Mouse (Mus musculus) heart, adult 8-10 months (tissue): ENCODE results near the gene Kif1b. TPM values are rescaled to one million over a fixed set of nuclear protein-coding genes. Genes with fewer than 3 reads are reported as not detected.

Experiments used
- DNase-seq: peaks from one replicate; pipeline ENCODE4 v3.0.0; 2022; ENCODE audit warnings: low spot score
- total RNA-seq, 4 experiments: library from RNA; stranded (reverse); gene quantifications; 2 replicates each; pipeline ENCODE4 v1.2.4; 2022

The Kif1b gene
- total RNA-seq, 4 experiments from 2014 or later, result 159 to 211 (median 191) TPM

DNA sequence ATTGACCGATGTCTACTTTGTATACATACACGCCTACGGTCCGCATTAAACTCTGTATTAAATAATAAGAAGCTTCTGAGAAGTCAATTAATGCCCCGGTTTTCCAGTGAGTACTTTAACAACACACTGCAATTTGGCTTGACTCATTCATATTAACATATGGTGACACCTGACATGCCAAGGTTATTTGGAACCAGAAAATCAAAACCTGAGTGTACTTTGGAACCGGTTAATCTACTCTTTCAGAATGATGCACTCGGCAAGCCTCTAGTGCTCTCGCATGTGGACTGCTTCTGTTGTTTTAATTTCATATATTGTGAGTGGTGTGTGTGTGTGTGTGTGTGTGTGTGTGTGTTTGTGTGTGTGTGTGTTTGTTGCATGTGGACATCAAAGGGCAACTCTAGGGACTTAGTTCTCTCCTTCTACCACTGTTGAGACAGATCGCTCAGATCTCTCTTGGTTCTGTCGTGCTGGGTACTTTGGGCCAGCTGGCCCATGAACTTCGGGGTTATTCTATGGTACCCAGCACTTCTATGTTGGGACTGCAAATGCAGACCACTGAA, 6.9 kb upstream of the Kif1b start:
- DNase-seq, result no peak

DNA sequence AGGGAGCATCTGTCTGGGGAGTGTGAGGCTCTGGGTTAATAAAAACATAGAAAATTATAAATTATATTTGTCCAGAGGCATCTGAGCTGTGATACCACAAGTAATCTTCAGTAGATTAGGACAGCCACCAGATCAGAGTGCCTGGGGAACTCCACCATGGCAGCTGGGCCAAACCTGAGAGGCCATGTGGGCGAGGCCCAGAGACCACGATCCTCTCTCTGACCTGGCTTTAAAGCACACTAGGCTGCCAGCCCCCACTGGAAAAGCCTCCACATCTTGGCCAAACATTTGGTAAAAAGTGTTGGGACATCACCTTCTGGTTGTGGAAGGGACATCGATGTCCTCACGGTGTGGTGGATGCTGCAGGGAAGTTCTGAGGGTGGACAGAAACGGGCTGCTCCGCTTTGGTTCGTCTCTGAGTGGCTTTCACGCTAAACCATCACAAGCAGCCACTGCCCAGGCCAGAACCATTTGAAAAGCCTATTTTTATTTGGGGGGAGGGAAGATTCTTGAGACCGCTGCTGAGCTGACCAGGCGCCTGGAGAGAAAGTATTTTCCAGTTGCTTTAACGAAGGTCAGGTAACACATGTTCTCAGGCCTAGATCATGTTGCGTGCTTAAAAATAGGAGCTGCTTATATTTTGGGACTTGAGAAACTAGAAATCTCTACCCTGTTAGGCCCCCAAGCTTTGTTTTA, 6.2 kb upstream of the Kif1b start:
- DNase-seq, result no peak

DNA sequence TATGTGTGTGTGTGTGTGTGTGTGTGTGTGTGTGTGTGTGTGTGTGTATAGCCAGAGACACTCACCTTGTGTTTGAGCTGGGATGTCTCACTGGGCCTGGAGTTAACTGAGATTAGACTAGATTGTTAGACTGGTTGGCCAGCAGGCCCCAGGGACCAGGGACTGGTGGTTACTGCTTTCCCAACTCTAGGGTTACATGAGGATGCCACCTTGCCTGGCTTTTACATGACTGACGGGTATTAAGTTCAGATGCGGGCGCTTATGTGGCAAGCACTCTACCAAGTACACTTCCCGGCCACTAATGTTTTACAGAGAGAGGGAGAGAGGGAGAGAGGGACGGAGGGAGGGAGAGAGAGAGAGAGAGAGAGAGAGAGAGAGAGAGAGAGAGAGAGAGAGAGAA, 4.5 kb upstream of the Kif1b start:
- DNase-seq, result no peak

DNA sequence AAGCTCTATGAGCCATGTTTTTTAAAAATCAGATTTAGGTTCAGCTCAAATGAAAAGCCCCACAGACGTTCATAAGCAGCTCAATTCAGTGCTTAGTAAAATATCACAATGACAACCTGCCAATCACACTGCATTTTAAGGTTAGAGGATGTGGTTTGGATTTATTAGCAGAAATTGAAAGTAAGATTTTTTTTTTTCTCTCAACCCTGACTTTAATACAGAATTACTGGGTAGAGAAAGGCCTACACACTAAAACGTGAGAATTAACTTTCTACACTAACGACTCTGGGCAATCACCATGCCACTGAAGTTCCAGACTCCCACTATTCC, 963 bp upstream of the Kif1b start:
- no peak for DNase-seq

DNA sequence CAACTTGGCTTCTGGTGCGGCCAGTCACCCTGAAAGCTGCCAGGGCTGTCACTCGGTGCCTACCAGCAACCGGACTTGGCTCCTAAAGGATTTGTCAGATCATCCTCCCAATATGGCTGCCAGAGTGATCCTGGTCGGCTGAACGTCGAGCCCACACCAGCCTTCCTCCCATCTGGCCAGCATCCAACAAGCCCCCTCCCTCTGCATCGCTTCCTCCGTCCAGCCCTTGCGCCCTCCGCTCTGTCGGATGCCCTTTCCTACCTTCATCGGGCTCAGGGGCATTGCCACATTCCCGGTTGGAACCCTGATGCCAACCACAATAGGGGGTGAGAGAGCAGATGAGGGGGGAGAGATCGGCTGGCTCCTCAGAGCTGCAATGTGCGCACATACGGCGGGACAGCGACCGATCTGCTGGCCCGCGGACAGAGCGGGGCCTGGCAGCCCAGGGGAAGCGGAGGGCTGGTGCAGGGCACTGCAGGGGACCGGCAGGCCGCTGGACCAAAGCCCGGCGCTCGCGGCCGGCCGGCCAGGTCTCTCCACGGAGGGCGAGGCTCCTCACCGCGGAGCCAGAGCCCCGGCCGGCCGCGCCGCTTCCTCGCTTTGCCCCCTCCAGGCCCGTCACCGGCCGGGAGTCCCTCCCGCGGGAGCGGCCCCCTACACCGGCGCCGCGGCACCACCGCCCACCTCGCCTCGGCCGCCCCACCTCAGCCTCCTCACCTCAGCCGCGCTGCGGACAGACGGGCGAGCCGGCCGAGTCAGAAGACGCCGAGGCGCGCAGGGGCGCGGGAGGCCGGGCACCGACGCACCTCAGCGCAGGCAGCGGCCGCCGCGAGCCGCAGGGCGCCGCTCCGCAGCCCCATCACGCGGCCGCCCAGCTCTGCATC, 539 bp downstream of the Kif1b start:
- peak; percentile 83 for DNase-seq

DNA sequence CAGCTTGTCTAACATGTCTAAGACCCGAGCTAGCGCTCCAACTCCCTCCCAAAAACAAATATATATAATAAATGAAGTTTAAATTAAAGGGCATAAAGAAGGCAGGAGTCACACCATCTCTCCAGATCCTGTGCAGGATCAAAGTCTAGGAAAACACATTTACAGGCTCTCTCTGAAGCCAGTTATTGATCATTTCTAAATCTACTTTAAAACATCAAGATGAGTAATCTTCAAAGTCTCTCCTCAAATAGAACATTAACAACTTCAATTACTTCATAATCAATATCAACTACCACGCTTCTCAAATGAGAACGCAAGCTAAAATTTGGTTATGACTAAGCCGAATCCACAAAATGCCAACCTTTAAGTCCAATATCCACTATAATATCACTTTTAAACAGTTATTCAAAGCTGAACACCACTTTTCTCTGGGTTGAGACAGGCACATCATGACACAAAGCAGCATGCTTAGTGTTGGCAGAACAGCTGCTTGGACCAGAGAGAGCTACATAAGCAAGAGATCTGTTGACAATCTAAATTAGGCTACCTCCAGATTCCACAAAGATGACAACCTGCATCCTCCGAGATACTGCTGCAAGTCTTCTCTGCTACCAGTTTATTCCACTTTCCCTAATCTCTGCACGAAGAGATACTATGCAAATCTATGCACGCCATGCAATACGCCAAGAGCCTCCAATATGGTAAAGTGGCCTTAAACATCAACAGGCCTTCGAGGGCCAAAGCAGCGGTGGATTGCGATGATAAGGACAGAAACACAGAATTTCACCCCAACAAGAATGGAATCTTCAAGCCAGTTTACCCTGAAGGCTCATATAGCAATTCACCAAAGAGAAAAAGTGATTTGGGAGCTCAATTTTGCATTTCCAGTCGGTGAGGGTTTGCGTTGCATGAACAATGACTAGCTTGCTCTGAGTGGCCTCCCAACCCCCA, 1.5 kb downstream of the Kif1b start:
- DNase-seq, result no peak

DNA sequence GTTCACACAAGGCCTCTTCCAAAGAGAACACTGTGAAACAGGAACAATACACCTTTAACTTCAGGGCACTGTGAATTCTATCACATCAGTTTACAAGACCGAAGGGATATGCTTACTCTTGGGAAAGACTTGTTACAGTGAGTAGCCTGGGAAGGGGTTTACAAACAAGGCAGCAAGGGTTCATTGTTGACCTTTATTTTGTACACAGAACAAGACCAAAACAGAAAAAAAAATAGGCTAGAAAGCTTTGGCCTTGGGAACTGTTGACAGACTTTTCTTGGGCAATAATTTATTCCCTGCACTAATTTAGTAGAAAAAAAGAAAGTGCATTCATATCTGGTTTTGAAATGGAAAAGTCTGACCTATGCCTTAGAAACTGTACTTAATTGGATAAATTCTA, 3.0 kb downstream of the Kif1b start:
- DNase-seq, result no peak

DNA sequence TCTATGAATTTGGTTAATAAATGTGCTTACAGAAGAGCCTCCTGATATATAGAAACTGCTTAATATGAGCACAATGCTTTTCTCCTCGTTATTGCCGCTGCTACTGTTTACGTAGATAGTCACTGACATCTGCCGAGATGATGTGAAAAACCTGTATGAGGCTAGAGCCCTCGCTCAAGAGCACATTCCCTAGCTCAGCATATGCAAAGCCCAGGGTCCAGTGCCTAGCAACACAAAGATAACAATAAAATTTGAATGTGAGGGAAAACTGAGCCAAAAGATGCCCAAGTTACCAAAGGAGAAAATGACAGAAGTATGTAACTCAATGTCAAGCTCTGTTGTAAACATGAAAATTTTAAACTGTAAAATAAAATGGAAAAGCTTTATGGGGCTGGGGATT, 4.0 kb downstream of the Kif1b start:
- no peak for DNase-seq

DNA sequence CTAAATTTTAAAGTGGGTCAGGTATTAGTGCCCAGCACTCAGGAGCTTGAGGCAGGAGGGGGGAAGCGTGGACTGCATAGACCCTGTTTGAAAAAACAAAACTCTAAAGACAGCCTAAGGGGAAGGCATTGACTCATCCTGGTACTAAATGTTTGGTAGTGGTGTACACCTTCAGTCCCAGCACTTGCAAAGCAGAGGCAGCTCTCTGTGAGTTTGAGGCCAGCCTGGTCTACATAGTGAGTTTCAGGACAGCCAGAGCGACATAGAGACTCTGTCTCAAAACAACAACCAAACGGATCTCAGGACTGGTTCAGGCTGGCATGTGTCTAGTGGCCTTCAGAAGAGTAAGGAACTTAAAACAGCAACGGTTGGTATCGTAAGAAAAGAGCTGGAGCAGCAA, 4.7 kb downstream of the Kif1b start:
- DNase-seq, result no peak

DNA sequence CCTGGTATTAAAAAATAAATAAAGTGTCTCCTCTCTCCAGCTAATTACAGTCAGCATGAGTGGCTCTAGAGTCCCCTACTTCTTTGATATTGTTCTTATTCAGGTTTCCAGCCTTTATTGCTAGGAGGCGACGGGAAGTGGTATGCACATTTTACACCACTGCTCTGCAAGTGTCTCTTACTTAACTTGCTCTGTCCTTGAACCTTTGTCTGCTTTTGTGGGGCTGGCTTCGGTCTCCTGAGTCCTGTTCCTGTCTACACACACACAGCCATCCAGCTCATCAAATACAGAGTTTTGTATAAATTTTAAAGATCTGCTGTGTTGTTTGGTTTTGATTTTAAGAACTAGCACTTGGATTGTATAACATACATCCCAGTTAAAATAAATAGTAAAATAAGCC, 5.4 kb downstream of the Kif1b start:
- no peak for DNase-seq

DNA sequence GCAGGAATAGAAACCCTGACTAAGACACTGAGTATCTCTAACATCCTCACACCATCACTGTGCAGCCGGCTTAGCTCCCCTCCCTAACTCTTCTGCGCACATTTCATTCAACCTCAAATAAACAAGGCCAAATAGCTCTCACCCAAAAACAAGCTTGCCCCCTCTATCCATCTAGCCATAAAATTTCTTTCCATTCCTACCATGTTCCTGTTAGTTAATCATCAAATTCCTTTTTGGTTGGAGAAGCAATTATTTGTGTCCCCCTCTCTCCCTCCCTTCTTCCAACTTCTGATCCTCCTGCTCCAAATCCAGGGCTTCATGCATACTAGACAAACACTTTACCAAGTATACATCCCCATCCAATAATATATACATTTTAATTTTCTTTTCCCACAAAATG, 11.0 kb downstream of the Kif1b start:
- no peak for DNase-seq

DNA sequence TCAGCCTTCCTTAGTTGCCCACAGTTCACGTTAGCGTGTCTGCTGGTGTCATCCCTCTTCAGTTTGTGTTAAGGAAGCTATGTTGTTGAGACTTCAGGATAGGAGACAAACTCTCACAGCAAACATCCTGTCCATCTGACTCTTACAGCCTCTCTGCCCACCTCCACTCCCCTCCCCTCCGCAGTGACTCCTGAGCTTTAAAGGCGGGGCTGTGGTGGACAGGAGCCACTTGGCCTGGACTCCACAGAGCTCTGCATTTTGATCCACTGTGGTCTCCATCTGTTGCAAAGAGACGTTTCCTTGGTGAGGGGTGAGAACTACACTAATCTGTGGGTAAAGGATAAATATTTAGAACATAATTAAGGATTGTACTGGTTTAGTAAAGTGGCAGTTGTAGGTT, 14.5 kb downstream of the Kif1b start:
- no peak for DNase-seq

DNA sequence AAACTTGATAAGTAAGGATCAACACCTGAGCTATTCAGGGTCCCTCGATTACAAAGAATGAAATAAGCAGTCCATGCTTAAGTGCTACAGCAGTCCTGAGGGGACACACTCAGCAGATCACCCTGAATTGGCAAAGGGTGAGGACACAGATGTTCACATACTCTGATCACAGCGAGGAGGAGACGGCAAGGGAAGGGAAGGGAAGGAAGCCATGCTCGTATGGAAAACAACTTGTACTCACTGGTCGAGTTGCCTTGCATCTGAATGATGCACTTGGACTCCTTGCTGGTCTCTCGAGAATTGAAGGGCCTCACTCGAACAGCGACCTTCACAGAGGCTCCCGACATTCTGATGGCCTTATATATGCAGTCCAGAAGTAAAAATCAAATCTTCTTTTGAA, 16.4 kb downstream of the Kif1b start:
- no peak for DNase-seq

DNA sequence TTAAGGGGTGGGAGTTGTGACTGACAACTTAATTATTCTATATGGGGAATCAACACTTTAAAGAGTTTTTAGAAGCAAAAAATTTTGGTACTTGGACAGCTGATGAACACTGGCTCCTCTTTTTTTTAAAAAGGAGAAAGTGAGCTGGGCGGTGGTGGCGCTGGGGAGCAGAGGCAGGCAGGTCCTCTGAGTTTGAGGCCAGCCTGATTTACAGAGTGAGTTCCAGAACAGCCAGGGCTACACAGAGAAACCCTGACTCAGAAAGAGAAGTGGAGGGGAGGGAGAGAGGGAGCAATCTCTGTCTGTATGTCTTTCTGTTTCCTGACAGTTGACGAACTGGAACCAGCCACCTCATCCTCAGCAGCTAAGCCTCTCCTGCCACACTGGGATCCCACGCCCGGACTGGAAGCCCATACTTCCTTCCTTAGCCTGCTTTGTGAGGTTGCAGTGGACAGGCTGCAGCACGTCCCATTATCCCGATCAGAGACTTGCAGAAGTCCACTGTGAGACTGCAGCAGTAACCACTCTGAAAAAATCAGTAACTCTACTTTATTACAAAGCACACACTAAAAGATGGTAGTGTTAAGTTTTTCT, 17.2 kb downstream of the Kif1b start:
- no peak for DNase-seq

DNA sequence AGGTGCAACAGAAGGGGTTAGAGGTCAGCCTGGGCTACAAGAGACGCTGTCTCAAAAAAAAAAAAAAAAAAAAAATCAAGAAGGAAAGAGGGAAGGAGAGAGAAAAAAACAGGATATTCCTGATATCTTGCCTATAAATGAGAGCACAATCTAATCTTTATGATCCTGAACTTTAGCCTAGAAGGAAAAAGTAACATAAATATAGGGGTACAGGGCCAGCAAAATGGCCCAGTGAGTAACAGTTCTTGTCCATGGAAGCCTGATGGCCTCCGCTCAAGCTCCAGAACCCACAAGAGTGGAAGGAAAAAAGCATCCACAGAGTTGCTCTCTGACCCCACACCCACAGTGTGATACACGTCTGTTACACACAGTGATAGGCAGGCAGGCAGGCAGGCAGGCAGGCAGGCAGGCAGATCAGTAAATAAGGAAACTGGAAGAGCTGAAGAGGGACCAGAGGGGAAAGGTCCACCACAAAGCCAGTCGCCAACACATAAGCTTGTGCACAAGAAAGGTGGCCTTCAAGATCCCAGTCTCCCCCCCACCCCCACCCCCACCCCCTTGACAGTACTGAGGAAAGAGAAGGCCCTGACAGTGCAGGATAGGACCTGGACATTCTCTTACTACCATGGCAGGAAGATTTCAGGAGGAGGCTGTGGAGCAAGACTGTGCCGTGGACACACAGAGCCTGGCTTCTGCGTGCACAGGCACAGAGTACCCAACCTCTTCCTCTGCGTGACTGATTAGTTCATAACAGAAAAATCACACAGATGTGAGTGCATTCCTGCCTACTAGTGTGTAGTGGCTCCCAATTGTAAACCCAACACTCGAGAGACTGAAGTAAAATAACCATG, 21.0 kb downstream of the Kif1b start:
- no peak for DNase-seq

DNA sequence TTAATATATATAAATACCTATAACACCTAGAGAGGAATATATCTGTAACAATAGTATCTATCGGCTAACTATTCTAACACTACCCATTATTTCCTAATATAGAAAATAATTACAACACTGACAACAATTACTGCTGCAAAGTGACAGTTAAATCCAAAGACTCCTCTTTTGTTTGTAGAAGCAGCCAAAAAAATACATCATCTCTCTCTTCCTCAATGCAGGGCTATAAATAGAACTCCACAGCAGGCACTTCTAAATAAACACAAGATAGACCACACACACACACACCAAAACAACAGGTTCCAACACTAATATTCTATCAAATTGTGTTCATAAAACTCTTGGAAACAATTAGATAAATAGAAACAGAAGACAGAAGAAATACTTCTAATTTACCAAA, 21.8 kb downstream of the Kif1b start:
- no peak for DNase-seq

DNA sequence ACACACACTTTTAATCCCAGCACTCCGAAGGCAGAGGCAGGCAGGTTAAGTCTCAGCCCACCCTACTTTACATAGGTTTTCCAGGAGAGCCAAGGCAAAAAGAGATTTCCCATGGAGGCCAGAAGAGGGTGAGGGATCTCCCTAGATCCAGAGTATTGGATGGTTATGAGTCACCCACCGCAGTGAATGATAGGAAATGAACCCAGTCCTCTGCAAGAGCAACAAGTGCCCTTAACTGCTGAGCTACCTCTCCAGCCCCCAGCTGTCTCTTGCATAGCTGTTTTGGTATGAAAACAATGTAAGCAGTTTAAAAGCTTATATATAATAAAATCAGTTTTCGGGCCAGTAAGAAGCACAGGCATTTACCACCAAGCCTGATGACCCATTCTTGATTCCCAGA, 24.5 kb downstream of the Kif1b start:
- no peak for DNase-seq

DNA sequence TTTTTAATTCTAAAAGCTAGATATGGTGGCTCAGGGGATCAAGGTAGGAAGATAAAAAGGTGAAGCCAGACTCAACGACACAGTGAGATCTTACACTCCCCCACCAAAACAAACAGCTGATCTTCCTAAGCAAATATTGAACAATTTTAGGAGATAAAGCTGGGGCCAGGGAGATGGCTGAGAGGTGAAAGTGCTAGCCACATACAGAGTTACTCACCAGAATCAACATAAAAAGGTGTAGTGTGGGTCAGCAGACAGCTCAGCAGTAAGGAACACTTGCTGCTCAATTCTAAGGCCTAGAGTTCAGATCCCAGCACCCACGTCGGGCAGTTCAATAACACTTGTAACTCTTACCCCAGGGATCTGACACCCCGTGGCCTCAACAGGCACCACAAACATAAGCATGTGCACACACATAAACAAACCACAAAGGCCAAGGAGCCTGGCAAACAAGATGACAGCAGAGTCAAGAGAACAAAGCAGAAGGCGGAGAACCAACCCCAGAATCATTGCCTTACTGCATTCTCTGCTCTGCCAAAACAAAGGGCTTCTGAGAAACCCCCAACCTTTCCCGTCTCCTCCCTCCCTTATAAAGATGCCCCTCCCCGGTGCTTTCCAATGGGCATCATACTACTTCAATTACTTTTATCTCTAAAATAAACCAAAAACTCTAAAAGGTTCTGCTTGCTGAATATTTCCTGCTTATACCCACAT, 25.3 kb downstream of the Kif1b start:
- no peak for DNase-seq

DNA sequence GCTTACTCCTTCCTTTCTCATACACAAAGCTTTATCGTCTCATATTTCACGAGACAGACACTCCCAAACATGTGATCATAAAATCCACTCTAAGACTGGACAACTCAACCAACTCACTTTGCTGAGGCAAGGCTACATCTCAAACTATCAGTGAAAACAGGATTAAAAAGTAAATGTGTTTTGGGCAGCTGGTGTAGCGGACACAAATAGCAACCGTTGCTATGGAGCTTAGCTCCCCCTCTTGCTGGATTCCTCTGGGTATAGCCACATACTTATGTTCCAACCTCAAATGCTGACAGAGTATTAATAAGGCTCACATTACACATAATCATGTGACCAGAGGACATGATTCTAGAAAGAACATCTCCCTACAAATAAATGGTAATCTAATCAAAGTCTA, 29.9 kb downstream of the Kif1b start:
- peak; percentile 59 for DNase-seq

DNA sequence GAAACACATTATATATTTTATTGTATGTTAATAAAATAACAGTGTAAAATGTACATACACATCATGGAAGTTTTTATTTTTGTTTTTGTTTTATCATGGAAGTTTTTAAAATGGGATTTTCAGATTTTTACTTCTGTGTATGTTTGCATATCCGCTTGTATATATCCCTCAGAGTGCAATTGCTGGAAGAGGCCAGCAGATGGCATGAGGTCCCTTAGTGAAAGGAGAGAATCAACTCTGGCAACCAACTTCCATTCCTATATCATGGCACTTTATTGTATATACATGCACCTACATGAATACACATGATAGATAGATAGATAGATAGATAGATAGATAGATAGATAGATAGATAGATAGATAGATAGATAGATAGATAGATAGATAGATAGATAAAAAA, 34.4 kb downstream of the Kif1b start:
- DNase-seq, result no peak
